Mouse (Mus musculus): ENCODE results near the gene Nfe2. TPM values are rescaled to one million over a fixed set of nuclear protein-coding genes. Genes with fewer than 3 reads are reported as not detected.
A peak's percentile ranks its signal among the peaks of the same experiment; 100 is the strongest.

The Nfe2 gene
- polyA plus RNA-seq, 1 experiment: not detected

- H3K27ac ChIP-seq (ENCODE audit: insufficient read depth, low read length): peak overlapping the region; percentile 80
- H3K4me1 ChIP-seq (ENCODE audit: control insufficient read depth, insufficient read depth, low read length): peaks cover 4% of the 10 kb centered on the region; the same call in 1 of the 2 replicates
- no peak for TF ChIP-seq CTCF (IDR thresholded peaks at IDR 0.05; ENCODE audit: borderline replicate concordance, insufficient read depth, low read length)
- TF ChIP-seq POLR2A (IDR thresholded peaks at IDR 0.05; ENCODE audit: low read depth, low read length): no peak
- no peak overlapping the region for H3K4me3 ChIP-seq (ENCODE audit: insufficient read depth, low read length)
These were observed 34.6 kb upstream of the Nfe2 start for GRCm38 (mm10) chr15:103292673-103293345.

GRCm38 (mm10) chr15:103290843-103291242, 32.6 kb upstream of the Nfe2 start:
- TF ChIP-seq CTCF (IDR thresholded peaks at IDR 0.05; ENCODE audit: borderline replicate concordance, insufficient read depth, low read length) (no peak), POLR2A (IDR thresholded peaks at IDR 0.05; ENCODE audit: low read depth, low read length) (no peak)
- peaks cover 7% of the 10 kb centered on the region; the same call in 1 of the 2 replicates for H3K4me1 ChIP-seq (ENCODE audit: control insufficient read depth, insufficient read depth, low read length)
- no peak overlapping the region for H3K4me3 ChIP-seq (ENCODE audit: insufficient read depth, low read length)
- no peak overlapping the region for H3K27ac ChIP-seq (ENCODE audit: insufficient read depth, low read length)

GRCm38 (mm10) chr15:103290417-103290816, 32.2 kb upstream of the Nfe2 start:
- H3K27ac ChIP-seq (ENCODE audit: insufficient read depth, low read length): no peak overlapping the region
- H3K4me3 ChIP-seq (ENCODE audit: insufficient read depth, low read length): no peak overlapping the region
- H3K4me1 ChIP-seq (ENCODE audit: control insufficient read depth, insufficient read depth, low read length): peaks cover 11% of the 10 kb centered on the region
- no peak for TF ChIP-seq CTCF (IDR thresholded peaks at IDR 0.05; ENCODE audit: borderline replicate concordance, insufficient read depth, low read length)
- TF ChIP-seq POLR2A (IDR thresholded peaks at IDR 0.05; ENCODE audit: low read depth, low read length): no peak

GRCm38 (mm10) chr15:103289600-103289999, 31.4 kb upstream of the Nfe2 start:
- no peak overlapping the region for H3K4me3 ChIP-seq (ENCODE audit: insufficient read depth, low read length)
- no peak overlapping the region for H3K27ac ChIP-seq (ENCODE audit: insufficient read depth, low read length)
- H3K4me1 ChIP-seq (ENCODE audit: control insufficient read depth, insufficient read depth, low read length): peaks cover 15% of the 10 kb centered on the region
- no peak for TF ChIP-seq CTCF (IDR thresholded peaks at IDR 0.05; ENCODE audit: borderline replicate concordance, insufficient read depth, low read length)
- TF ChIP-seq POLR2A (IDR thresholded peaks at IDR 0.05; ENCODE audit: low read depth, low read length): no peak

GRCm38 (mm10) chr15:103285778-103286417, 27.7 kb upstream of the Nfe2 start:
- Histone ChIP-seq H3K4me1 (ENCODE audit: control insufficient read depth, insufficient read depth, low read length) (peaks cover 15% of the 10 kb centered on the region), H3K27ac (ENCODE audit: insufficient read depth, low read length) (peak overlapping the region; percentile 38; the same call in 1 of the 2 replicates), H3K4me3 (ENCODE audit: insufficient read depth, low read length) (no peak overlapping the region)
- TF ChIP-seq CTCF (IDR thresholded peaks at IDR 0.05; ENCODE audit: borderline replicate concordance, insufficient read depth, low read length) (no peak), POLR2A (IDR thresholded peaks at IDR 0.05; ENCODE audit: low read depth, low read length) (no peak)

GRCm38 (mm10) chr15:103284647-103285046, 26.4 kb upstream of the Nfe2 start:
- TF ChIP-seq POLR2A (IDR thresholded peaks at IDR 0.05; ENCODE audit: low read depth, low read length) (no peak), CTCF (IDR thresholded peaks at IDR 0.05; ENCODE audit: borderline replicate concordance, insufficient read depth, low read length) (peak; percentile 4; the same call in 1 of the 2 replicates)
- H3K4me1 ChIP-seq (ENCODE audit: control insufficient read depth, insufficient read depth, low read length): peaks cover 11% of the 10 kb centered on the region; the same call in 1 of the 2 replicates
- no peak overlapping the region; the same call in 1 of the 2 replicates for H3K27ac ChIP-seq (ENCODE audit: insufficient read depth, low read length)
- no peak overlapping the region for H3K4me3 ChIP-seq (ENCODE audit: insufficient read depth, low read length)

GRCm38 (mm10) chr15:103284066-103284465, 25.9 kb upstream of the Nfe2 start:
- Histone ChIP-seq H3K27ac (ENCODE audit: insufficient read depth, low read length) (no peak overlapping the region), H3K4me3 (ENCODE audit: insufficient read depth, low read length) (no peak overlapping the region), H3K4me1 (ENCODE audit: control insufficient read depth, insufficient read depth, low read length) (peaks cover 11% of the 10 kb centered on the region; the same call in 1 of the 2 replicates)
- TF ChIP-seq CTCF (IDR thresholded peaks at IDR 0.05; ENCODE audit: borderline replicate concordance, insufficient read depth, low read length) (0 out of 2 replicates have a peak, but pooled peaks have one; percentile 30), POLR2A (IDR thresholded peaks at IDR 0.05; ENCODE audit: low read depth, low read length) (no peak)

GRCm38 (mm10) chr15:103281465-103282205, 23.4 kb upstream of the Nfe2 start:
- TF ChIP-seq POLR2A (IDR thresholded peaks at IDR 0.05; ENCODE audit: low read depth, low read length): no peak
- TF ChIP-seq CTCF (IDR thresholded peaks at IDR 0.05; ENCODE audit: borderline replicate concordance, insufficient read depth, low read length): no peak
- peaks cover 11% of the 10 kb centered on the region; the same call in 1 of the 2 replicates for H3K4me1 ChIP-seq (ENCODE audit: control insufficient read depth, insufficient read depth, low read length)
- H3K27ac ChIP-seq (ENCODE audit: insufficient read depth, low read length): no peak overlapping the region
- no peak overlapping the region for H3K4me3 ChIP-seq (ENCODE audit: insufficient read depth, low read length)

- TF ChIP-seq POLR2A (IDR thresholded peaks at IDR 0.05; ENCODE audit: low read depth, low read length) (no peak), CTCF (IDR thresholded peaks at IDR 0.05; ENCODE audit: borderline replicate concordance, insufficient read depth, low read length) (peak; percentile 36; the same call in 1 of the 2 replicates)
These were observed 22.7 kb upstream of the Nfe2 start for GRCm38 (mm10) chr15:103280817-103281464.

More at GRCm38 (mm10) chr15:103280817-103281464, 22.7 kb upstream of the Nfe2 start:
- Histone ChIP-seq H3K4me1 (ENCODE audit: control insufficient read depth, insufficient read depth, low read length) (peaks cover 8% of the 10 kb centered on the region; the same call in 1 of the 2 replicates), H3K27ac (ENCODE audit: insufficient read depth, low read length) (no peak overlapping the region), H3K4me3 (ENCODE audit: insufficient read depth, low read length) (no peak overlapping the region)

Measured in embryonic fibroblast, embryonic 13.5 days (primary cell).